Mouse (Mus musculus): ENCODE data around the gene Ly6g5b.

DNA sequence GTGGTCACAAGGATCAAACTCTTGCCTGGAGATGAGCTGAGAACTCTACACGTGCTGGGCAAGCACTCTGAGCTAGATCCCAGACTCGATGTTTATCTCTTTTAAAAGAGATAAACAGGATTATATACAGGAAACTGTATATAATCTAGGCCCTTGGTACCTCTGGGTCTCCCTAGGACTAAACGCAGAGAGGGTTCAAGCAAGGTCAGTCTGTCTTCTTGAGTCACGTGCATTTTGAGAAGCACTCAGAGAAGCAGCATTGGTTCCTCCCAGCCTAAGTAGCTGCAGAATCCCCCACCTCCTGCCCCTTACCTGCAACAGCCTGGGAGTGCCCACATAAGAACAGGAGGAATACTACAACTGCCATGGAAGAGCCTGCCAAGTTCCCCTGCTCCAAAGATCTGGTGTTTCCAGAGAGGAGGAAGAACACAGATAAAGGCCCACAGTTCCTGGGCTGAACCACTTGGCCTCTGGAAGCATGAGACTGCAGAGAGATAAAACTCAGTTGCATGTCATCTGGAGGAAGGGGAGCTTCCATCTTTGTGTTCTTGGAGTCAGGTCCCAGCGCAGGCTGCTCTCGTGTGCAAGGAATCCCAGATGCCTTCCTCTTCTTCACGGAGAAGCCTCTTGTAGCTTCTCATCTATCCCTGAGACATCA lies 29.9 kb downstream of the Ly6g5b start, which contains the start of gene Ly6g6f:
- no peak for TF ChIP-seq CTCF (IDR thresholded peaks at IDR 0.05)
- no peak for TF ChIP-seq EP300 (IDR thresholded peaks at IDR 0.05)
